Mouse (Mus musculus) lung, adult 18-20 months (tissue): ENCODE data around the gene Tcf12.
A peak's percentile ranks its signal among the peaks of the same experiment; 100 is the strongest.

Experiments used
- DNase-seq, 2 experiments: peaks; one replicate each; pipeline ENCODE4 v3.0.0; 2022; ENCODE audit warnings: mixed read lengths in 2 of 2

Gene Tcf12

DNA sequence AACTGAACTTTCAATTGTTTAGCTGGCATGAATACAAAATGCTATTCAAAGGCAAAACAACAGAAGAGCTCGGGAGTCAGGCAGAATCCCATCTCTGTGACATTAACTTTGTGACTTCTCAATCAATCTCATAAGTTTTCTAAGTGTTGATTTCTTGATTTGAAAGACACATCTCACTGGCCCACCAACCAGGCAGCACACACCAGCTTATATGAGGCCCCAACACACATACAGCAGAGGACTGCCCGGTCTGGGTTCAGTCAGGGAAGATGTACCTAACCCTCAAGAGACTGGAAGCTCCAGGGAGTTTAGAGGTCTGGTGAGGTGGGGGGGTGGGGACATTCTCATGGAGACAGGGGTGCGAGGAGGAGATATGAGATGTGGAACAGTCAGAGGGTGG lies 132.8 kb downstream of the Tcf12 start:
- DNase-seq: no peak

DNA sequence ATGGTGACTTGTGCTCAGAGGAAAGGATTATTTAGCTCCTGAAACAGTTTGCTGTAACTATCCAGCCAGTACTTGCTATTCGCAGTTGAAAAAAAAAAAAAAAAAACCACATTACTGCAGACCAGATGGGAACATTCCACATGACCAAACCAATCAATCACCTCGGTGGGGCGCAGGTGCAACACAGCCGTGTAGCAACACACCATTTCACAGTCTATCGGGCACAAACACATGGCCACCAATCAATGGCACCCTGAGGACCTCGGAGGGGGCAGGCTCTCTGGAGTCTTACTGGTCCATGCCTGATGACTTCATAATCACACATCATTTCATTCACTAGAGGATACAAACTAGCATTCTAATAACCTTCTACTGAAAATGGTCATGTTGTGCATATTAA lies 135.6 kb downstream of the Tcf12 start:
- DNase-seq: no peak

DNA sequence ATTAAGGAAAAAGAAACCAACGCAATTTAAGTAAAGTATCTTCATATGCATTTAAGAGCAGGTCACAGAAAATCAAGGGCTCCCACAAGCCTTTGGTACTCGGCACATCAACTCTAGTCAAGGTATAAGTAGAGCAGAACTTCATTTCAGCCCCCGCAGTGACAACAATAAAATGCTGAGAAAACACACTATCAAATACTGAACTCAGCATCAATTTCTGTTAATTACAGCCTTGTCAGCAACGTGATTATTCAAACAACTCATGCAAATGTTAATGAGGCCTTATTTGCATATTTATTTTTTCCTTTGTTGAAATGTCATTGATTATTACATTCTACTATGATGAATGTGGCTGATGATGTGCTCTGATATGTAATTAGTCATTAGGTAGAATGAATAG lies 136.5 kb downstream of the Tcf12 start:
- DNase-seq: no peak

DNA sequence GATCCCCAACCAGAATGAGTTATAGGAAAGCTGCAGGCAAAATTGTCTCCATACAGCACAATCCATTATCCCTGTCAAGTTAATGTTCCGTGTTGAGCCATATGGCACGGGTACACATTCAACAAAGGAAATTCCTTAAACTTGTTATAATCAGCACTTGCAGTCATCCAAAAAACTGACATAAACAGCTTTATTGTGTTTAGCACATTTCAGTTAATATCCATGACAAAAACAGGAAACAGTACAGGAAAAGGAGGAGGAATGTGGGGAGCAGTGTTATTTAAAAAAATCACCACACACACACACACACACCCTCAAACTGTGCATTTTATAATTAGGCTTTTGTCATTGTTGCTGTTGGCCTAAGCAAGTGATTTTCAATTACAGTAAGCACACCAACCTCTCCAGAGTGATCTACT lies 137.1 kb downstream of the Tcf12 start:
- no peak for DNase-seq

DNA sequence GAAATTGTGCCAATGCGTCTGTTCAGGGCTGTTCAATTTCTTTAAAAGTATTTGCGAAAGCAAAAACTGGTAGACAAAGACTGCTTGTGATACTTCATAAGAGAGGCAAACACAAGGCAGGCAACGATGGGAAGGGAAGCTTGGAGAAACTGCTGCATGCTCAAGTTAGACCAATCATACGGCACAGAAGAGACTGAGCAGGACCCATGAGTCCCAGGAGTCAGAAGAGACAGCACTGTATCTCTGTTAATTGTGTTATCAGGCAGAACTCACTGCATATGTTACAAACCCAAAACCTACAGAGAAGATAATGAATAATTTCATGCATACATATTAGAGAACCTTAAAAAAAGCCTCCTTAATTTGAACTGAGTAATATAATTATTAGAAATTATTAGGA lies 147.6 kb downstream of the Tcf12 start:
- no peak for DNase-seq

DNA sequence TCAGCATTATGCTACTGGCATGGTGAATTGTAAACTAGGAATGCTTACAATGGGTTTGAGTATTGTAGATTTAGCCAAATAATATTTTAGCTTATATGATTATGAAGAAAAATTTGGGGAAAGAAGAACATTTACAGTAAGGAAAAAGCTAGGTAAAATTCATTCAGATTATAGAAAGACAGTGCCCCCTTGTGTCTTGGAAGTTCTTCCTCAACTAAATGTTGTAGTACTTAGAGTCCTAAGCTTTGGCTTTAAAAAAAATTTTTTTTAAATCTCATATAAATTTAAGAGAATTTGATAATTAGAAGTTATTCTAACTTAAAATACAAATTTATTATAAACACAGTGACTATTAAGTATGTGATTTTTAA lies 151.7 kb downstream of the Tcf12 start:
- DNase-seq: no peak

DNA sequence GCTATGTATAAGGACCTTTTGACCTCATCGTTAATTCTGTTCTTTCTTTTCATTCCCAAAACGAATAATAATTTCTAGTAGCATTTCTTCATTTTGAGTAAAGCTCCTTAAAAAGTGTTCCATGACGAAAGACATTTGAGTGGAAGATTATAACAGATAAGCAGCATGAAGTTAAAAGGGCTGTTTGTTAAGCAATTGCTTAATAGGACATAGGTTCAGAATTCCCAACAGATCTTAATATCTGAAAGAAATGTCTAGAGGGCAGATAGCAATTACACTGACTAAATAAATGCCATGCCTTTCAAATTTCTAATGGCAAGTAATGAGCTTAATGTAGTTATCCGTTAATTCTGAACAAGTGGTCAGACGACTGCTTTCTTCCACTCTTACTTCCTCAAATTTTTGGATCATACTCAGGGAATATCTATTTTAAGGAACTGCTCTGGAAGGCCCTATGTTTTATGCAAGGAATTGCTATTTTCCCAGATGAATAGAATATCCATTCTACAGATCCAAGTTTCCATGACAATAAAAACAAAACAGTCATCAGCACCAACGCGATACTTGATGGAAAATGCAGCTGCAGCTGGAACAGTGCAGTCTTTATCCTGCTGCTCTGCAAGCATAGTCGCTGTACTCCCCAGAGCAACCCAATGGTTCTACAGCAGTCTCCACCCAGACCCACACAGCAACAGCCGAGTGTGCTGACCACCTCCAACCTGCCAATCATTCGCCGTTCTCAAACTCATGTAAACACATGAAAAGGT lies 152.2 kb downstream of the Tcf12 start:
- DNase-seq: peak in 1 of 2 experiments; percentile 8

DNA sequence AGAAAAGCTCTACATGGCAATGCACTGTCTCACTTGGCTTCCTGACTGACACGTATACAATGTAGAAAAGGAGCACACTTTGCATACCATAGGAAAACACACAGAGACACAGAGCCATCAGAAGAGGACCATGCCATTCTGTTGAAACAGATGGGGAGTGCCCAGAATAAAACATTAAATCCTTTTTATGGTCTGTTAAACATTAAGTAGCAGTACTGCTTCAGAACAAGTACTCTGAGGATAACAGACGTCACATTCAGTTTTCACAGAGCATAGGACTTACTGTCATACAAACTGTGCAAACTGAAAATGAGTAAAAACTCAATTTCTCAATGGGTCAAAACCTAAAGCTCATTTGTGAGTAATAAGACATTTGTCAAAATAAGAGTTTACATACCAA lies 158.5 kb downstream of the Tcf12 start:
- DNase-seq: no peak

DNA sequence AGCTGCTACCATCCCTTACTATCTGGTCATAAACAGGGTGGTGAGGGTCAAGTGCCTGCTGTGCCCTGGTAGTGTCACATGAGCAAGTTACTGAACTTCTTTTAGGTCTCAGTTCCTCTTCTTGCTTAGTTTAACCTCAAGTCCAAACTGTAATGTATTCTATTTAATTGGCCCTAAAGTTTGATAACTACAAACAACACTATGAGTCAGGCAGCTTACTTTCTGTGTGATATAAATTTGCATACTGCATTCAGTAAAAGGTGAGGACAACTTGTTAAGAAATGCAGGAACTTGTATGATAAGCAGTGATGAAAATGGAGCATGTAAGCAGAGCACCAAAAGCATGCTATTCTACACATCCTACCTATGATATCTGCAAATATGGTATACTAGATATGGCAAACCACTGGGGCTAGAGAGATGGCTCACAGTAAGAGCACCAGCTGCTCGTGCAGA lies 159.0 kb downstream of the Tcf12 start:
- DNase-seq: no peak

DNA sequence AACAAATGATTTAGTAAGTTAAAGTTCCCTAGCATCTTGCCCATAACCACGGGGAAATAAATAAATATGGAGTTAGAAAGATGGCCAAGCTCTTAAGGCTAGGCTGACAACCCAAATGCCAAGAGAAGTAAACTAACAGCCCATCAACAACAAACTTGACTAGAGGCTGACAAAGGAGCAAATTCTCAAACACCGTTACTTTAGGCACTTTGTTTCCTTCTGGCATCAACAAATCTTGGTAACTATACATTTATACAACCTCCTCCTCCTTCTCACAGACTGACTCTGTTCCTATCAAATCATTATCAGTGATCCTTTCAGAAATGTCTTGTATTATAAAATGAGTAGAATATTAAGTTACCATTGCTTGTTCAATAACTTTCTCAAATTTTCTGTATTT lies 159.7 kb downstream of the Tcf12 start:
- no peak for DNase-seq

DNA sequence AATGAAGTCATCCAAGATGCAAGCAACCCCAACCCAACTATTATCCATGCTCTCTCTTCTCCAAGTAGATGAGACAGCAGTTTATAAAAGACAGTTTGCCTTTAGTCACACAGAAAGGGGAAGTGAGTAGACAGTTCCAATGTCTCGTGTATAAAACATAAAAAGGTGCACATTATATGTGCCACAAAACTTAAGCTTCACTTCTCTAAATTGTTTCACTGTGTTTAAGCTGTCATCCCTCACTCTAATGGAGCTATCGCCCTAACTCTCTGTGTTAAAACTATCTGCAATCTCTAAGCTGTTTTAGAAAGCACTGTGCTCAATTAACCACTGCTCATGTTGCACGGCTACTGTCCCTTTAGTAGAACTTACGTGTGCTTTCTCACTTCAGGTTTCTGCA lies 160.3 kb downstream of the Tcf12 start:
- no peak for DNase-seq

DNA sequence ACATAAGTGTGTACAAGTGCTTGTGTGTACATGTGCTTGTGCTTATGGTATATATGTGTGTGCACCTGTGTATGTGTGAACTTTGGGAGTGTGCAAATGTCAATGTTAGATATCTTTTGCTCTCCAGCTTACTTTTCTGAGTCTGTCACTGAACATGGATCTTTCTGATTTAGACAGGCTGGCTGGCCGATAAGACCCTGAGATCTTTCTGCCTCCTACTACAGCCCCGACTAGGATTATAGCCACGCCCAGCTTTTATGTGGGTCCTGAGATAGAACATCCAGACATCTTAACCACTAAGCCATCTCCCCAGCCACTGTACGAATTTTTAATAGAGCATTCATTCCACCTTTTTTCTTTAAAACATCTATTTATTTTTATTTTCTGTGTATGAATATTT lies 166.9 kb downstream of the Tcf12 start:
- DNase-seq: no peak

DNA sequence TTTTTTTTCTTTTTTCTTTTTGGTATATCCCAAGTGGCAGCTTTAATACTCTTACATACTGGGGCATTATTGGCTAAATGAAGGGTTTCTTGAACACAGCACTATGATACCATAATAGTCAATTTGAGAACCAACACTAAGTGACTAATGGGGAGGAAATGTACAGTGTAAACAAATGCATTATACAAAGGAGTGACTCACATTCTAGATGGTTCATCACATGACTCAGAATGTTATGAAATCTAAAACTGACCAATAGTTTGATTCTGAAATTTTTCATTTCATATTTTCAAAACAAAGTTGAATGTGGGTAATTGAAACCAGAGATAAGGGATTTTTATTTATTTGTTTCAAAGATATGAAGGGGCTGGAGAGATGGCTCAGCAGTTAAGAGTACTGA lies 169.2 kb downstream of the Tcf12 start:
- no peak for DNase-seq

DNA sequence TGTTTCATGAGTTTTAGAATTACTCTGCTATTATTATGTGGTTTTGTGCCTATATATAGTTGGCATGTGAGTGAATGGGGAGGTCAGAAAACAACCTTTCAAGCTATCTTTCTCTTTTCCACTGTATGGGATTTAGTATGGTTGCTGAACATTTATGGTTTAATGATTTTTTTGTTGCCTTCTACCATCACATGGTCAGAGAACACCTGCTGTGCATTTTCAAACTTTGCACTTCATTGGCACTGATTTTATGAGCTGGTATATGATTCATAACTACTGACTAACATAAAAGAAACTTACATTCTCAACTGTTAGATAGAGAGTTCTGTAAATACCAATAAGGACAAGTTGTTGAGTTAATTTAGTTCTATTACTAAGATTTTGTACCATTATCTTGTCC lies 171.7 kb downstream of the Tcf12 start:
- DNase-seq: no peak

DNA sequence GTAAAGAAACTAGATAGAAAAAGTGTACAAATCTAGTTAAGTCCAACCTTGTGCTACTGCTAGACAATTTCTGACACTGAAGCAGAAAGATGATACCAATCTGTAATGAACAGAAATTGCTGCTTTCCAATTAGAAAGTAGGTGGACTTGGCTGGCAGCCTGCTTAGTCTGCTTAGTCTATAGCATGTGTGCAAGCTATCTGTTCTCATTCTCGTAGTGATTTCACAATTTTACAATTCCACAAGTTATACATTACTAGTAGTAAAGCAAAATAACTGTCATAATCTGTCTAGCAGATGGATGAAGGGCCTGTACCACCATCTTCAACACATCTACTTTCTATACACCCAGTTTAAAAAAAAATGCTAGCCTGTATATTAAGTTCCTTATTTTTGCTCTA lies 175.5 kb downstream of the Tcf12 start:
- DNase-seq: no peak

DNA sequence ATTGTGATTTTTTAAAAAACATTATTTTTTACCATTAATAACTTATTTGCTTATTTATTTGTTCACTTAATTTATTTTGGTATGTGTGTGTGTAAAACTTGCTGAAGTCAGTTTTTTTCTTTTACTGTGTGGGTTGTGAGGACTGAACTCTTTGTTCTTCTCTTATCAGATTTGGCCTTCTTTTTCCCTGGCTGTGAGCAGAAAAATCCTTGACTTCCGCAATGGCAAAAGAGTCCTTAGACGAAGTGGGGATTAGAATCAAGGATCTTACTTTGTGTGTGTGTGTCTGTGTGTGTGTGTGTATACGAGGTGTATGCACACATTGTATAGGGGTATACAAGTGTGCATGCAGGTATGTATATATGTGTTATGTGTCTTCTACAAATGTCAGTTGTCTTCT lies 176.8 kb downstream of the Tcf12 start:
- DNase-seq: no peak

DNA sequence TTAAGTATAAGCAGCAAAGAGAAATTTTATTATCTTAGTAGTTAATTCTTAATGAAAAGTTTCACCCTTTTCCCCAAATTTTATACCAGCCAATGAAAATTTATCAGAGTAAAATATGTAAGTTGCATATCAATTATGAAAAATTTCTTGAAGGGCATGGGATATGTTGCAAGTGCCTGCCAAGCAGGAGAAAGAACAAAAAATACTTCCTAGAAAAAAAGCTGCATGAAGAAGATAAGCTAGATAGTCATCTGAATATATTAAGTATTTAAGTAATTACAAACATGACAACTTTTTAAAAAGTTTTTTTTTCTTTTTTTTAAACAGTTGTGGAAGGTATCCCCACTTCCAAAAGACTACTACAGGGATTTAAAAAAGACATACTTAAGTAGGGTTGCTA lies 179.7 kb downstream of the Tcf12 start:
- DNase-seq: no peak

DNA sequence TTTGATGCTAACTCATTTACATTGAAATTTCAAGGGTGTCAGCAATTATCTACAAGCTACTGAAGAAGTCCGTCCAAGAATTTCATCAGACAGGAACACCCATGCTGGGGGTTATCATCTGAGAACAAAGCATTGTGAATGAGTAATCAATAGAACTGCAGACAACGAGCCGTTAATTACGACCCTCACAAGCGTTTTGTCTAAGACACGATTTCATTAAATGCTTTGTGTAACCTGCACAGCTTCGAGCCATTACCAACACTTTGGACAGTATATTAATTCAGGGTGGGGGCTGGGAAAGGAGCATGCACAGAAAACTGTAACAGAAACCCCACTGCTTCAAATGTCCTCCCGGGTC lies 180.3 kb downstream of the Tcf12 start:
- DNase-seq: no peak

DNA sequence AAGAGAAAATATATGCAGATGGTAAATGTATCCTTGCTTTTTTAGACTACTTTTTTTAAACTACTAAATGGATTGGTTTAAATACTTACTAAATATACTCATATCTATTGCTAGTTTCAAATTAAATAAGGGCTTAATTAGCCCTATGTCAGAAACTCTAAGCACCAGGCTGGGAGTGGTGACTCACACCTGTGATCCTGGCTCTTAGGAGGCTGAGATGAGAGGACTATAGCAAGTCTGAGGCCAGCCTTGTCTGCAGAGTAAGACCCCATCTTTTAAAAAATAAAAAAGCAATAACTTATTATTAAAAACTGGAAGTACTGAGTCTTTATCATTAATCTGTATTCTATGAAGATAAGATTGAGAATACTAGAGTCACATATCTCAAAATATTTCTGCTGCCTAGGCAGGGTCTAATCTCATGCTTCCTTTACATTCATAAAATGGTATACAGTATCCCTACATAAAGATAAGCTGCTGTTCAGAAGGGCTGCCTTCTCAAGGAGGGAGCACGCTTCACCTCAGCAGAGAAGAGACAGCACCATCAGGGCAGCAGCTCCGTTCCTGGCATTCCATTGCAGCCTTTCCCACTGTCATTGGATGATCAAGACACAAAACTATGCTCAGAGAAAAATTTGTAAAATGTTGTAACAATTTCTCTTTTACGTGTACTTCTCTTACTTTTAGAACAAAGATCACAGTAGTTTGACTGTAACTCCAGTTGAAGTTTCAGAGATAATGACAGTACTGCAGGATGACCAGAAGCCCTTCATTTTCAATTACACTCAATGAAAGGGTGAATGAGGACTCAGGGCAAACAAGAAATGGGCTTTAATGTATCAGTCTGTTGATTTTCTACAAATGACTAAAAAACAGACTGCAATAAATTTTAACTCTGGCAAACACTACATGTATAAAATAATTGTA lies 181.0 kb downstream of the Tcf12 start:
- no peak for DNase-seq

DNA sequence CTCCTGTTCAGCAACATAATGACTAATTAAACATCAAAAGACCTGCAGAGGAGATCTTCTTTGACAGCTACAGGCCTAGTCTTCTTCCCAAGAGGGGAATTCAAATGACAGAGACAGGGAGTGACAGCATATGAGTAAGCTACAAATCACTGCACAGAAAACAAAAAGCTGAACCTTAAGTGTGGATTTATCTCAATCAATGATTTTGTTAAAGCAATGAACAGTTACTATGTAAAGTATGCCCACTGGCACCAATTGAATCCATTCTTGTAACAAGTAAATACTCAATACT lies 195.1 kb downstream of the Tcf12 start:
- no peak for DNase-seq

DNA sequence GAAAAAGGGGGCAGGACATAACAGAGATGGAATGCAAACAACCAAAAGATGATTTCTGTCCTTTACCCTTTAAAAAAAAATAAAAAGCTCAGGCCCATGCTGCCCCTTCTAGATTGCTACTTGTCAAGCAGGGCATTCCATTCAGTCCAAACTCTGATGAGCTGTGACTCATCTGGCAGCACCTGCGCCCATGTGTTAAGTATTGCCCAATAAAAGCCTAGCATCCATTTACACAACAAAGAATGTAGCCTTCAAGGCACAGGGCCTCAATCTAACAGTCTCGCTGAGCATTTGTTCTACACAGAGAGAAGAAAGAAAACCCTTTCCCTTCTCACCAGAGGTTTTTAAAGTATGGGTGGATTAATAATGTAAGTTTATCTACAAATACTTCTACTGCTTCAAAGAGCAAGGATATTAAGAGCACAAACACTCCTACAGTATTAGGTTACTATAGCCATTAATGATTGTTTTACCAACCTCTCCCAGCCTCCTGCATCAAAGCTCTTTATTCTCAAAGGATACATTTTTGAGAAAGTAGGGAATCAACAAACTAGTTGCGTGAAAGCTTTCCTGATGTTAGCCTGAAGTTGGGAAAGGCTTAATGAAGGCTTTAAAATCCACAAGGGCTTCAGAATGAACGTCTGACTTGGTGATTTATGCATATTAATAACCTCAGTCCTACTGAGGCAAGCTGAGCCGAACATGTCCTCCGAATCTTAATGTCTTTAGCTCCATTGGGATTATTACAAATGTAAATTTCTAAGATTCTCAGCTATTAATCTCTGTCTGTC lies 195.6 kb downstream of the Tcf12 start:
- peak; percentile 58 to 71 for DNase-seq

DNA sequence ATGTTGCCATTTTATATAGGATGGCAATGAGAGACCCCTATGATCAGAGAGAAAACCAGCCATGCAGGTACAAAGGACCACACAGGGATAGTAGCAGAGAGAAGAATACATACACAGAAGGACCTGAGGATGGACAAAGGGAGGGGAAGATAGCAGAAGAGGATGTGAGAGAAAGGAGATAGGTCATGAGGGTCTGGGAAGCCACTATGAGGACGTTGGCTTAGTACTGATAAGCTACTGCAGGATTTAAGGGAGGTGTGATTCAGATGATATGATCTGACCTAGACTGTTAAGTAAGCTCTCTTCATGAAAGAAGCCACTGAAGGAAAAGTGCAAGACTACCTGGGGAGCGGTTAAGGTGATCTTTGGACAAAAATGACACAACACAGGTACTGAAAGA lies 205.1 kb downstream of the Tcf12 start:
- DNase-seq: no peak

DNA sequence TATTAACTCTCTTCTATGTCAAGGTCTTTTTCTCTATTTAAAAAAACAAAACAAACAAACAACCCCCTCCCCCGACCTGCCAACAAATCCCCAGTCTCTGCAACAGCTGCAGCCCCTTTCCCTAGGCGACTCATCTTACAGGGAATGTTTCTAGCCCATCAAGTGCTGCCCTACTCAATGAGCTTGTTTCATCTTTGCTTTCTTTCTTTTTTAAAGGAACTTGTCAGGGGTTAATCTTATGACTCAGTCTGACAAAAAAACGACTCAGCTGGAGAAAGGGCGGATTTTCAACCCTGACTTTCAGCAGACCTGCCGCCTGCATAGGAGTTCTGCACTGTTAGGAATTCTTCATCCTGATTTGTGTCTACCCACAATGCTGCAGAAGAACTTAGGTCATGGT lies 212.8 kb downstream of the Tcf12 start:
- no peak for DNase-seq

DNA sequence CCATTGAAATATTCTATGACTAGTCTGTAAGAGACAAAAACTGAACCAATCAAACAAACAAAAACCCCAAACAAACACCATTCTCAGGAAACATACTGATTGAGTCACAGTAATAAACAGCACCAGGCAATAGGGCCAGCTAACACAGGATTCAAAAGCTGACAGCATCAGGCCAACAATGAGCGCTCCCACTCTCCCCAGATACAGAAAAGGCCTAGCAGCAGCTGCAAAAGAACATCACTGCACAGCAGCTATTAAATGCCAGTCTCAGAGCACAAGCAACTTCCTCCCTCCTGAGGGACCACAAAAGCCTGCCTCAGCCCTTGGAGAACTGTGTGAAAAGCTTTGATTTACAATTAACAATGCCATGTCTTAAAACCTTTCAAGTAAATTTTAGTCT lies 214.3 kb downstream of the Tcf12 start:
- DNase-seq: no peak
